Mouse (Mus musculus) spleen, embryonic (tissue): ENCODE results near the gene Ltb.

Source experiments
- CTCF ChIA-PET: fragments of 350-600 bp; sonication (Branson Sonifier 250); formaldehyde crosslinking; loops from one replicate; lab custom pipeline; 2022; lab: Charles Lee

Gene Ltb

DNA sequence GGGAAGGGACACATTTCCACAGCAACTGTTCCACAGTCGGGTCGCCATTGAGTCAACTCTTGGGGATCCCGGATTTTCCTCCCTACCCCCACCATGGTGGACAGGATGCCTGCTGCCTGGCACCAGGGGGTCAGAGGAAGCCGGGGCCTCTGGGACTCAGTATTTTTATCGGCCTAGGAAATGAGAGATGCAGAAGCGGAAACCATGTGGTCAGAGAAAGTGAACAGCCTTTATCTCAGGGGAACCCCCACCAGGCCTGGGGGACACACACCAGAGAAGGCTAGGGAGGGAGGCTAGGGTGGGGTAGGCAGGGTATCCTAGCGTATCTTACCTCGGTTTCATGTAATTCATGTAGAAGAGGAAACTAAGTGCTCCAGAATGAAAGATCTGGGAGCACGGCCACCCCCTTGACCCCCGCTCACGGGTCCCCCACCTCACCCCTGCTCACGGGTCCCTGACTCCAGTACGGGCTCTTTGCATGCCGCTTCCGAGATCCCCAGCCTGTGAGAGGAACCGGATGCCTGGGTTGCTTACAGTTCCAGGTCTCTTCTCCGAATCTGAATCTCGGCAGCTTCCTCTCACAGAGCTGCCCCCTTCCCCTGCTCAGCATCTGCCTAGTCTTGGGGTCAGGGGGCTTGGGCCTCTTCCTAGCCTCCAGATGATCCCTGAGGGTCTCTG, 24.4 kb downstream of the Ltb start:
- CTCF ChIA-PET, result interaction anchor here (0.7 to 2.1 kb wide), 3 partner anchors 18 to 25 kb away, joined by 3 to 9 read pairs (median 3); partner anchors contain the start of gene Ltb

GRCm38 (mm10) chr17:35219601-35220041, 25.4 kb downstream of the Ltb start:
- CTCF ChIA-PET, result interaction anchor here (0.6 to 2.1 kb wide), 4 partner anchors 11 to 48 kb away, joined by 3 to 9 read pairs (median 3); partner anchors contain the start of gene Ltb

- CTCF ChIA-PET, result interaction anchor here (0.6 to 2.1 kb wide), 3 partner anchors 12 to 48 kb away, joined by 3 to 9 read pairs (median 3); no protein-coding TSS in a partner anchor
Measured at GRCm38 (mm10) chr17:35220156-35220952, 26.1 kb downstream of the Ltb start, which contains the start of gene Gm16181. Gene Gm16181, plus strand, starts transcription at chr17:35220834.

DNA sequence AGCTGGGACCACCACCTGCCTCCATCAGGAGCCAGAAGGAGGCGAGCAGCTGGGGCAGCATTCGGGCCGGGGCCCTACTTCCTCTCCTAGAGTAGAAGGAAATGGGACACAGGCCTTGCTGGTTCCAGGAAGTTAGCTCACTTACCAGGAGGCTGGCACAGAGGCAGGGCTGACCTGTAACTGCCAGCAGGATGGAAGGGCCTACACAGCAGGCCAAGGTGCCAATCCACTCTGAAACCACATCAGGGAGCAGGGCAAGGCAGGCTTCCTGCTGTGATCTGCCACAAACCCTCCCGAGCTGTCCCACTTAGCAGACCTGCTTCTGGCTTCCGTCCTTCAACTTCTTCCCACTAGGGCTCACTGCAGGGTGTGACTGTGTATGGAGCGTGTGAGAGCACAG, 28.1 kb downstream of the Ltb start:
- CTCF ChIA-PET, result no interaction called here

GRCm38 (mm10) chr17:35224641-35225040, 30.4 kb downstream of the Ltb start:
- CTCF ChIA-PET, result interaction anchor here (1.2 kb wide), 1 partner anchor 46 kb away, joined by 3 read pairs; no protein-coding TSS in a partner anchor

- CTCF ChIA-PET, result interaction anchor here (1.2 kb wide), 1 partner anchor 47 kb away, joined by 3 read pairs; no protein-coding TSS in a partner anchor
Measured at GRCm38 (mm10) chr17:35225456-35225855, 31.2 kb downstream of the Ltb start.

DNA sequence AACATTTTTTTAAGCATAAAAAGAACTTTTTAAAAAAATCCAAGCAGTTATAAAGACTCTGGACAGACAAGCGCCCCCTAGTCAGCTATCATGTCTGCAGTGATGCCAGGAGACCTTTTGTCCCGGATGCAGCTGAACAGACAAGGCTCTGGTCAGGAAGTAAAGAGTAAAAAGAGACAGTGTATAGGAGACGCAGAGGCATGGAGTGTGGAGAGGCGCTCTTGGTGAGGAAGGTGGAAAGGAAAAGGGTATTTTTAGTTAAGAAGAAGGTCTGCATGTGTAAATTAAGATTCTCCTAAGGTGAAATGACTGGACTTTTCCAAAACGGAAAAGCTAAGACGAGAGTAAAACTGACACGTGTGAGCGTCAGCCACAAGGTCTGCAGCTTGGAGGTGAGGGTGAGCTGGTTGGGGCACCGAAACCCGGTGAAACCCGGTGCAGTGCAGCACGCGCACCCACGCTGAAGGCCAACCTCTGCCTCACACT, 32.4 kb downstream of the Ltb start:
- CTCF ChIA-PET, result interaction anchor here (1.0 kb wide), 1 partner anchor 15 kb away, joined by 3 read pairs; no protein-coding TSS in a partner anchor

DNA sequence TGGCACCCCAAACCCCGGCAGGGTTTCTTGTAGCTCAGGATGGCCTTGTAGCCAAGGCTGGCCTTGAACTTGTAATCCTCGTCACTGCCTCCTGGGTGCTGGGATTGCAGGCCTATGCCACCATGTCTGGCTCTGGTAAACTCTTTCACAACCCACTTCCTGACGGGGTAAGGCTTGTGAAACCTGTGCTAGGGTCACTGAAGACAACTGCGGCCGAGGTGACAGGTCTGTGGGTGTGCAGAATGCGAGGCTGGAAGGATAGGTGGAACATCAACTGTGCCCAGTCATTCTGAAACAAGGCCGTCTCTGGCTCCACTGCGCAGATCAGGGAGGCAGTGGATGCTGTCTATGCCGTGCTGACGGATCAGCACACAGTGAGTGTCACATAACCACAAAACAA, 36.8 kb downstream of the Ltb start:
- CTCF ChIA-PET, result interaction anchor here (0.6 to 1.9 kb wide), 7 partner anchors 9 to 63 kb away, joined by 3 to 13 read pairs (median 4); partner anchors contain the start of genes Lst1 and Ltb

DNA sequence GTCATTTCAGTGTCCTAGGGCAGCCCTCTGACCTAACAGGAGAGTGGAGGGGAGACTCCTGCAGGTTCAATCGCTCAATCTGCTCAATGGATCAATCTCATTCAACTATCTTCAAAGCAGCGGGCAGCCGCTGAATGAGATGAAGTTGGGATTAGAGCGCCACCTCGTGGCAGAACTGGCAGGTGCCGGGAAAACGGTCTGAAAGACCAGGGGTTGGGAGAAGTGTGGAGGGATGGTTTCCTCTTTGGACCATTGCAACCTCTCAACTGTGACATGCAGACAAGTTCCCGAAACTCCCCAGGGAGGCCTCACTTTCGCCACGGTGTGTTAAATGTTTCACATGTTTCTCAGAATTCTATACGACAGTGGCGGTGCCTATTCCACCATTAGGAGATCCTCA, 37.8 kb downstream of the Ltb start:
- CTCF ChIA-PET, result interaction anchor here (0.6 to 1.9 kb wide), 16 partner anchors 11 to 79 kb away, joined by 3 to 13 read pairs (median 4); partner anchors contain the start of genes Lst1 and Ltb

DNA sequence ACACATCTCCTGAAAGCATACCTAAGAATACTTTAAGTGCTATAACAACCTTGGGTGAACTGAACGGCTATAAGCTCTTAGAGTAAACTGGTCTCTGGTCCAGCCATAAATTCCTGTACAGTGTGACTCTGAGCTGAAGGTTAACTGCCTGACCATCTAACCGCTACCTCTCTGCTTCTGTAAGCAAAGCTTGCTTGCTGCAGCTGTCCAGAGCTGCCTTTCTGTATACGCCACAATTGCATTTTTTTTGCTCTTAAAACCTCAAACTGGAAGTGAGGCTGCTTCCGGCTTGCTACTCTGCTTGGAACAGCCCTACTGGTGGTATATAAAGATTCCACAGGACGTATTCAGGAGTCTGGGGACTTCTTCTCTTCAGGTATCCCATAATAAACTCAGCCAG, 38.4 kb downstream of the Ltb start:
- CTCF ChIA-PET, result interaction anchor here (0.6 to 1.9 kb wide), 12 partner anchors 15 to 67 kb away, joined by 3 to 9 read pairs (median 4); partner anchors contain the start of gene Ltb

- CTCF ChIA-PET, result interaction anchor here (0.5 to 1.9 kb wide), 12 partner anchors 37 to 118 kb away, joined by 3 to 9 read pairs (median 4); partner anchors contain the start of genes Ltb and Ly6g5b
Measured at GRCm38 (mm10) chr17:35233114-35233980, 39.1 kb downstream of the Ltb start, which contains the start of gene Atp6v1g2. Gene Atp6v1g2, plus strand, starts transcription at chr17:35233660.

- CTCF ChIA-PET, result interaction anchor here (0.7 to 1.6 kb wide), 3 partner anchors 49 to 66 kb away, joined by 4 to 7 read pairs (median 4); no protein-coding TSS in a partner anchor
Measured at GRCm38 (mm10) chr17:35234090-35234489, 39.9 kb downstream of the Ltb start.

DNA sequence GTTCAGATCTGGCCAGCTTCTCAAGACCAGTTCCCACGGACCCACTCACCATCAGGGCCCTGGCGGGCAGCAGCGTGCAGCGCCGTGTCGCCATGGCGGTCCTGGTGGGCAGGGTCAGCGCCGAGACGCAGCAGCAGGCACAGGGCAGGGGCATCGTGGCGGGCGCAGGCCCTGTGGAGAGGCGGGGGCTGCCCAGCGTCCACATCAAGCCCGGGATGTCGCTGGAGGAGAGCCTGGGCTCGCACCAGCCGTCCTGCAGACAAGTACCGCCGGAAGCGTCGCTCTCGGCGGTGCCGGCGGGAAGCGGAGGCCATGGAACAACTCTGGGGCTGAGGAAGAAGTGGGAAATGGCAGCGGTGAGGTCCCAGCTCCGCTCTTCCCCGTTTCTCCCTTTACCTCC, 40.7 kb downstream of the Ltb start:
- CTCF ChIA-PET, result interaction anchor here (1.1 to 1.6 kb wide), 3 partner anchors 64 to 68 kb away, joined by 4 to 7 read pairs (median 5); no protein-coding TSS in a partner anchor

DNA sequence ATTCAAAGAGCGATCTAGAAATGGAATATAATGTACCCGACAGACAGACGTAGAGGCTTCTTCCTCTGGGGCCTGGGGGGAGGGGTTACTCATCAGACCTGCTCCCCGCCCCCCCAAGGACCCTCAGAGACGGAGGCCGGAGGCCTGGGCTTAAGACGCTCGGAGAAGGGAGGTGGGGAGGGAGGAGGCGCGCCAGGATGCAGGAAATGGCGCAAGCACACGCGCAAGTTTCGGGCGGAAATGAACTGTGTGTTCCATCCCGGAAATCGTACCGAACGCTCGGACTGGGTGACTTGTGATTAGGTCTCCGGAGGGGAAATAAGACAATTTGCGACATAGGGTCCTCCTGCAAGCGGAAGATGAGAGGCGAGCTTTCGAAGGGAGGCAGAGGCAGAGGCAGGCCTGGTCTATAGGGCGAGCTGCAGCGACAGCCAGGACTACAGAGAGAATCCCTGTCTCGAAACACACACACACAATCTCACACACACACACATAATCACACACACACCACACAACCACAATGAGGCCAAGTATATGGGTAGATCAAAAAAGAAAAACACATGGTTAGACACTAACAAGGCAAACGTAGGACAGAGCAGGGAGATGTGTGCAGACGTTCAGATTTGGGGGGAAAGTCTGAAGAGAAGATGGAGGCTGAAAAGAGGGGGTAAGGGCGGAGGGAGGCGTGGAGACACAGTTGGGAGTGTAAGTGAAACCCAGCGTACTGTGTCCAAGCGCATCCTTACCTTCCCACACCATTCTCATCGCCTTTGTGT, 41.6 kb downstream of the Ltb start, which contains the start of gene Nfkbil1:
TSS of gene Nfkbil1 (minus strand) at position 179 of the 776 bp plus-strand sequence.
- CTCF ChIA-PET, result interaction anchor here (0.6 to 1.1 kb wide), 4 partner anchors 51 to 104 kb away, joined by 3 to 5 read pairs (median 4); partner anchors contain the start of gene Apom

GRCm38 (mm10) chr17:35236390-35236746, 42.1 kb downstream of the Ltb start:
- CTCF ChIA-PET, result interaction anchor here (0.6 kb wide), 1 partner anchor 105 kb away, joined by 3 read pairs; the partner anchor contains the start of gene Apom

GRCm38 (mm10) chr17:35236996-35237395, 42.8 kb downstream of the Ltb start:
- CTCF ChIA-PET, result interaction anchor here (0.7 to 1.1 kb wide), 2 partner anchors 67 to 185 kb away, joined by 3 read pairs; no protein-coding TSS in a partner anchor

GRCm38 (mm10) chr17:35237504-35237903, 43.3 kb downstream of the Ltb start:
- CTCF ChIA-PET, result interaction anchor here (0.7 to 1.1 kb wide), 2 partner anchors 67 to 186 kb away, joined by 3 read pairs; no protein-coding TSS in a partner anchor

- CTCF ChIA-PET, result interaction anchor here (0.6 kb wide), 1 partner anchor 143 kb away, joined by 10 read pairs; no protein-coding TSS in a partner anchor
Measured at GRCm38 (mm10) chr17:35239700-35240099, 45.5 kb downstream of the Ltb start.
